Mouse (Mus musculus): Measurements from ENCODE around the gene Neil1.

Gene Neil1

DNA sequence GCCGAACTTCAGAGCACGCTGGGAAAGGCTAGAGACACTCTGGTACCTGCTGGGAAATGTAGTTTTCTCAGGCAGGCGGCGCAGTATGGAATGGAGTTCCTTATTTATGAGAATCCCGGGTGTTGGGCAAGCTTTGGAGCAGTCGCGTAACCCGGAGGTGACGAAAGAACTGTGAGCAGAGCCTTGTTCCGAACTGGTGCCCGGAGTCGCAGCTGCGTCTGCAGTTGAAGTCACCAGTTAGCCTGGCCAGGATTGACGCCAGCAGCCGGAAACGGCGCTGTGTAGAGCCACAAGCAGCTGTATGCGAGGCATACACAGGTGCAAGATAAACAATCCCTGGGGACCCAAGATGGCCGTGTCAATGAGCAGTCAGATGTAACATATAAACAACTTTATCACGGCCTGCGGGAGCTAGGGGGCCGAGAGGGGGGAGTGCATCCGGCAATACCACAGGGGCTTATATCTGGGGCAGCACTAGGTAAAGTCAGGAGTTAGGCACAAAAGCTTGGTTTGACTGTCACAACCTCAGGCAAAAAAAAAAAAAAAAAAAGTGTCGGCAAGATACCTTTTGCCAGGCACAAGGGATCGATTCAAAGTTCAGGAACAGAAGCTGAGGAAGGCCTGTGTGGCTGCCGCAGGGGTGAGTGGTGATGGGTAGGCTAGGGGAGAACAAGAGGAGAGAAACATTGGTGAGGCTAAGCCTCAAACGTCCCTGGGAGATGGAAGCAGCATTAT is at the start of gene Neil1:
Gene Neil1, minus strand, starts transcription at position 162 of the 735 bp plus-strand sequence.
- DNase-seq = peak; percentile 93

DNA sequence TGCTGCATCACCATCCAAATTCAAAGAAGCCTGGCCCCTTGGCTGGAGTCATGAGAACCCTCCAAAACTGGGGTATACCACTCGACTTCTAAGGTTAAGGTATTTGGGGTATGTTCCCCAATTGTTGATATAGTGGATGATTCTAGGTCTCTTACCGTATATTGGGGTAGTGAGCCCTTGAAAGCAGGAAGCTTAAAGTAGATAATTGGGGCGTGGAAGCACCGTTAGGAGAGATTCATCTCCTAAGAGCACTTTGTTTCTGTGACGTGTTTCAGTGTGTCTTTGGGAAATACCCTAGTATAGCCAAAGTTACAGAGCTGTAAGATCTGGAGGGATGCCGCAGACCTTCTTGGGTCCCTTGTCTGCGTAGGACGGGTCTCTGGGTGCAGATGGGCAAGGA is 49.3 kb upstream of the Neil1 start:
- DNase-seq = no peak

DNA sequence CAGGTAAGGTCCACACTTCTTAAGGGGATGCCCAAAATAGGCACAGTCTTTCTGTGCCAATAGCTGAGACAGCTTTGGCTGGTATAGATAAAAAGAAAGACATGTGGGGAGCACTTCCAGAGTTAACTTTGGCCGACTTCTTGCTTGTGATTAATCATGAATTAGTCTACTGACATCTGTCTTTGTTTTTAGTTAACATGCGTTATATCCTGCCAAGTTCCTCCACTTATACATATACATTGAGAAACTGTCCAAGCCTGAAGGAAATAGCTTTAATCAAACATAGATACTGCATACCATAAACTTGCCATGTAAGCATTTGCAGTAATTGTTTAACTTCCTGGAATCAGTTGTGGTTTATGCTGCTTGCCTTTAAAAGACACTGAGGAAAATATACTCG is 48.6 kb upstream of the Neil1 start:
- no peak for DNase-seq

DNA sequence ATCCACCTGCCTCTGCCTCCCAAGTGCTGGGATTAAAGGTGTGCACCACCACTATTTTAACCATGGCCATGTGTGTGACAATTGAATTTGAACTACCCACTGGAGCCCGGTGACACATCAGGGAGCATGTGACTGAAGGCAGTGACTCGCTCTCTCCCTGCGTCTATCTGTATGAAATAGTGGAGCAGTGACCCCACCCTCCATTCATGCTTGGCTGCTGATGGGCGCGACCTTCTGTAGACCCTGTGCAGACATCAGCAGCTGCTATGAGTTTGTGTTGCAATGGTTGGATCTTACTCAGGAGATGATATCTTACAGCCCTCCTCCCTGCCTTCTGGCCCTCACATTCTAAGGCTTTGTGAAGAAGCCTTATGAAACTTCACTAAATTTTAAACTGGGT is 20.3 kb upstream of the Neil1 start:
- DNase-seq = no peak

DNA sequence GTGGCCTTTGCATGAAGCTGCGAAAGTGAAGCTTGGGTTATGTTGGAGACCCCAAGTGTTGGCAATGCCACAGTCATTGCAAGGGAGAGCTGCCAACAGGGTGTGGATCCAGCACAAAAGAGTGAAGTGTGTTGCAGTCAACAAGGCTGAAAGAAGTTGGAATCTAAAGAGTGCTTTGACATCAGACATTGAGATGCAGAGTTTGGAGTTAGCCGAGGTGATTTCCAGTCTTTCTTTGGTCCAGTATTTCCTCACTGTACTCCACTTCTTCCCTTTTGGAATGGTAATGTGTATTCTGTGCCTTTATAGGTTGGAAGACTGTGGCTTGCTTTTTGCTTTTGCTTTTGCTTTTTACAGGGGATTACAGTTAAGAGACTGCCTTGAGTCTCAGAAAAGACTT is 18.1 kb upstream of the Neil1 start:
- no peak for DNase-seq

DNA sequence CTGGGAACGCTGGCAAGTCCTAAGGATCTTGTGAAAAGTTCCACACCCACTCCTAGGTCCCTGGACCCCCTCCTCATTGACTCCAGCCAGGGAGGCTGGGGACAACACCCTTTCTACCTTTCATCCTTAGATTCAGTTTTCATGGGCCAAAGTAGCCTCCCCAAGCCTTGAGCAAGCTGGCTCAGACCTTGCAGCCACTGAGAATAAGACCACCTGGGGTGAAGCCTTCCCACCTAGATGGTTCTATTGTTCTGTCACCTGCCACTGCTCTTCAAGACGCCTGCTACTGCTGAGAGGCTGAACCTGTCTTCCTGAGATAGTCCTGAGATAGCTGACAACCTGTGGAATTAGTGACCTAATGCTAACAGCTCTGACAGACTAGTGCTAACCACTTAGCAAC is 15.0 kb upstream of the Neil1 start:
- DNase-seq = no peak

DNA sequence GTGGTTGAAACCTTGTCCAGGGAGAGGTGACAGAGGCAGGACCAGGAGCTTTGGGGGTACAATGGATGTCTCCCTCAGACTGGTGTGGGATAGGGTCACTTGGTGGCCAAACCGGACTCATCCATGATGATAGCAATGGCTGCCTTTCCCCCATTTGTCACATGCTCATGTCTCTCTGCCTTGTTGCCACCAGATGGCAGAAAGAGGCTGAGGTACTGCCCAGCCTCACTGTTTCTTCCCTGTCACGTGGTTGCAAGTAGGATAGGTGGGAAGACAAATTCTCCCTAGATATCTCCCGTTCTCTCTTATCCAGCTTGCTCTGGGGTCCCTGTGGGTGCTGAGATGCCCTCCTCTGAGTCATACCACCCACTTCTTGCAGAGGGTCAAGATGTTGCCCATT is 14.4 kb upstream of the Neil1 start:
- DNase-seq = no peak

DNA sequence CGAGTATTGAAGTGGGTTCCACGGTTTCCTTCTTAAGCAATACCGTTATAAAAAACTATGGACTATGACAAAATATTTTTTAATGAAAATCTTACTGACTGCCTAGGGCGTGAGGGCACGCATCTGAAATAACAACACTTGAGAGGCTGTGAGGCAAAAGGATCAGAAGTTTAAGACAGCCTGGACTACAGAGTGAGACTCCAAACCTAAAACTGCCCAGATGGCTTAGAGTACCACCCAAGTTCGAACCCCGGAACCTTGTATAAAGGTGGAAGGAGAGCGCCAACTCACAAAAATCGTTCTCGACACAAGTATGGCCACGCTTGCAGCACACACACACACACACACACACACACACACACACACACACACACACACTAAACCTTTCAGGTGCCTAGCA is 10.4 kb upstream of the Neil1 start:
- no peak for DNase-seq

DNA sequence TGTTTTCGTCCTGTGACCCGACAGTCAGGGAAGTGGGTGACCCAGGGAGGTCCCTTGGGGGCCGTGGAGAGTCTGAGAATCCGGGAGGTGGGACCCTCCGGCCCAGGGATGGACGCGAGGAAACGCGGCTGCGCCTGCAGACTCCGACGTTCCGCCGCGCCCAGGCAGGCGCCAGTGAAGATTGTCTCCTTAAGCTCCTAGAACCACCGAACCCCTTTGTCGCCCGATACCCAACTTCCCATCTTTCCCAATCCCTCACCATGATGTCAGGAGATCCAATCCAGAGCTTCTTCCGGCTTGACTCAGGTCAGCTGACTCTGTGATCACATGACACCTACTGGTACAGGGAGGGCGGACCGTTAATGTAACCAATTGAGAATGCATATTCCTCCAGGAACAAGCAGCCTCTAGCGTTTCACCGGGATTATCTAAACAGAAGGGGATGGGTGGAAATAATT is 9.9 kb upstream of the Neil1 start, which contains the start of gene Commd4:
Gene Commd4, minus strand, starts transcription at position 319 of the 458 bp plus-strand sequence.
- DNase-seq = peak; percentile 92

DNA sequence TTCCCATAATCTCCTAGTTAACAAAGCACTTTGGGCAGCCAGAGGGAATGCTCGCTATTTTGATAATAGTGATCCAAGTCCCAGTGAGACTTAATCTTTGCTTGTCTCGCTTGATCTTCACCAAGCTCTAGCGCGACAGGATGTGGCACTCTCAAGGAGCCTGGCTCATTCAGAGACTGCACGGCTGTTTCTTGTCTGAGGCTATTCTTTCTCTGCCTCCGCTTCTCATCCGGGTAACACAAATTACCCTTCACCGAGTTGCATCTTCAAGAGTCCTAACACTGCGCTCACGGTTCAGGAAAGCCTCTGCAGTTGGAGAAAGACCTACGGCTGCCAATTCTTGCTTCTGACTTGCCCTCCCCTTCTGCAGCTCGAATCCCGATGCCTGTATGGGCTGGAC is 9.4 kb upstream of the Neil1 start:
- DNase-seq = no peak

DNA sequence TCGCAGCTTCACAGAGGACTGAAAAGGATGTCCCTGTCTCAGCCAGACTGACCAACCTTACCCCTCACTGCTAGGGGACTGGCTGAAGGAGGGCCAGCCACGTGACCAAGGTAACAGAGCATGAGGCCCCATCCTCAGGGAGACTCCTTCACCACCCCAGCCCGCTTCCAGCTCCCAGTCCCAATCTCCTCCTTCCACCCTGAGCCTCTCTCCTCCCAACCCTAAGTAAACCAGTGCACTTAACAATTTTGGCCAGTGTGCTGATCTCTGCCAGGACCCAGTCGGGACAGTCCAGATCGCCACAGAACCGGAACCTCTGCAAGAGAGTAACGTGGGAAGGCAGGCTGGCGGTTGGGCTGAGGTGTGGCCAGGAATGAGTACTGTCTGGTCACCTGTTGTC is 8.7 kb upstream of the Neil1 start:
- no peak for DNase-seq

DNA sequence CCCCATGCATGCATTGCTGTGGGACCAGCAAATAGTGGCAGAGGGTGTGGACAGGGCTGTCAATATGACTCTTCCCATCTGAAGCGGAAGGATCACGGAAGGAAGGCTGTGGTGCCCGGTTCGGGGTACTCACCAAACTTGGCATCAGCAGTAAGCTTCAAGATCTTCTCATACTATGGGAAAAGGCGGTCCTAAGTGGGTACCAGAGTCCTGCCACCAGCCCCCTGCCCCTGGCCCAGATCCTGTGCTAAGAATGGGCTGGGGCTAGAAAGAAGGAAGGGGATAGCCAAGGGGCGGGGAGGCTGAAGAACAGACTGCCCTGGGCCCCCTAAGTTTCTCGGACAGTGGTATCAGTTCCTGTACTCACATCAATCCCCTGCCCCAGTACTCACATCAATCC is 8.3 kb upstream of the Neil1 start:
- DNase-seq = no peak

DNA sequence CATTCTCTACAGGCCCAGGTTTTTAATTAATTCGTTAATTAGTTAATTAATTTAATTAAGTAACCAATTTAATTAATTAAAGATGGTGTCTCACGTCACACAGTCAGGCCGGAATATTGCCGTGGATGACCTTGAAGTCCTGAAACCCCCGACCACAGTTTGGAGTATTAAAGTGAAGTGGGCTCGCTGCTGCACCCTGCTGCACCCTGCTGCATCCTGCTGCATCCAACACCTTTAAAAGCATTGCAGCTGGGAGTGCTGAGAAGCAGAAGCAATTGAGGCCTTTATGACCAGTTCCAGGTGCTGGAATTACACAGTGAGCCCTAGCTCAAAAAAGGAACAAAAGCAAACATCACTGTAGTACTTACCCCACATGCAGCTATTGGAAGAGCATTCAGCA is 4.2 kb upstream of the Neil1 start:
- DNase-seq = no peak

DNA sequence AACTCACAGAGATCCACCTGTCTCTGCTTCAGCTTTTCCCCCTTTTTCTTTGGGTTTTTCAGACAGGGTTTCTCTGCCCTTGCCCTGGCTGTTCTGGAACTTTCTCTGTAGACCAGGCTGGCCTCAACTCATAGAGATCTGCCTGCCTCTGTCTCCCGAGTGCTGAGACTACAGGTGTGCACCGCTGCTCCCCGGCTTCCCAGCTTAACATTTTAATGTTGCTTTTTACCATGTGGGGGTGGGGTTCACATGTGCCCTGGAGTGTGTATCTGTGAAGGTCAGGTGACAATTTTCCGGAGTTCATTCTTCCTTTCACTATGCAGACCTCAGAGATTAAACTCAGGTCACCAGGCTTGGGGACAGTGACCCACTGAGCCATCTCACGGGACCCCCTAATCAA is 2.1 kb upstream of the Neil1 start:
- DNase-seq = no peak

DNA sequence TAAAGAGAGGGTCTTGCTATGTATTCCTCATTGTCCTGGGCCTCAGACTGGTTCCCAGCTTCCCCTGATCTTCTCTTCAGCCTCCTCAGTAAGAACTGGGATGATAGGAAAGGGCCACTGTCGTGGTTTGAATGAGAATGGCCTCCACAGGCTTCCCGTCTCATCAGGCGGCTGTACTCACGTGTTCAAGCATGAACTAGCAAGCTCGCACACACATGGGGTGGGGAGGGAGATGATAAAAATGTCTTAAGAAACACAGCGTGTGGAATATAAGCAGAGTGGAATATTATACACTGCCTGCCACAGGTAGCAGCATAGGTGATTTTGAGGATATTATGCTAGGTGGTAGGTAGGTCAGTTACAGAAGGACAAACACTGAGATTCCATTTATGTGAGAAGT is 916 bp upstream of the Neil1 start:
- no peak for DNase-seq

DNA sequence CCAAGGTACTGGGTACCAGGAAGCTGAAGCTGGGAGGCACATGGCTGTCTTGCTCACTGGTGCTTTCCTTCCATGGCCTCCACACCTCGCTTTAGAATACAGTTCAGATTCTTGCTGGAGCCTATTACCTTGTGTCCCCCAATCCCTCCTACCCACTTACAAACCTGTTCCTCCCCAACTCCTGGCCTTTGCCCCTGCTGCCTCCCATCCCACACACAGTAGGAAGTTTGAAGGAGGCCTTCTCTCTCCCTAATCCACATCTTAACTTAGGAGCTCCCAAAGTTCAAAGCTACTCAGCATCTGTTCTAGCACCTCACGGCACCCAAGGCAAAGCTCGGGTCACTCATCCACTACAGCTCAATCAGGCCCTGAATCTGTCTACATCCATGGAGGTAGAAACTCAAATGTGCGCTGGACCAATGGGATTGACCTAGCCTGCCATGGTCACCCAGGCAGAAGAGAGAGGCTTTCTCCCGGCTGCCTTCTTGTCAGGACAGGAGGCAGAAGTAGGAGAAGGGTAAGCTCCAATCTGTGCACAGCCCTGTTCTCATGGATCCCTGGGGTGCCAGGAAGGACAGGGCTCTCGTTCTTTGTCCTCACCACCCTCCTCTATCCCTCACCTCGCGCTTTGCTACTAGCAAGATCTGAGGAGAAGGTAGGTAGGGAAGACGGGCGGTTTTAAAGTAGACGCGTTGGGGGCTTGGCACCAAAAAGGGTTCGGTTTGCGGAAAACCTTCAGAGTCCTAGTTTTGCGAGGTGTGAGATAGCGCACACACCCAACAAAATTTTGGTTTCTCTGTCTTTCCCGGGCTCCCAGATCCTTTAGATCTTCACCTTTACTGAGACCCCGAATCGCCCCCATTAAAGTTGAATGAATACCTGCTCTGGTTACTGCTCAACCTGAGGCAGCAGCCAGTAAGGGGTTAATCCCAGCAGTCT is 631 bp downstream of the Neil1 start:
- DNase-seq = peak; percentile 27

DNA sequence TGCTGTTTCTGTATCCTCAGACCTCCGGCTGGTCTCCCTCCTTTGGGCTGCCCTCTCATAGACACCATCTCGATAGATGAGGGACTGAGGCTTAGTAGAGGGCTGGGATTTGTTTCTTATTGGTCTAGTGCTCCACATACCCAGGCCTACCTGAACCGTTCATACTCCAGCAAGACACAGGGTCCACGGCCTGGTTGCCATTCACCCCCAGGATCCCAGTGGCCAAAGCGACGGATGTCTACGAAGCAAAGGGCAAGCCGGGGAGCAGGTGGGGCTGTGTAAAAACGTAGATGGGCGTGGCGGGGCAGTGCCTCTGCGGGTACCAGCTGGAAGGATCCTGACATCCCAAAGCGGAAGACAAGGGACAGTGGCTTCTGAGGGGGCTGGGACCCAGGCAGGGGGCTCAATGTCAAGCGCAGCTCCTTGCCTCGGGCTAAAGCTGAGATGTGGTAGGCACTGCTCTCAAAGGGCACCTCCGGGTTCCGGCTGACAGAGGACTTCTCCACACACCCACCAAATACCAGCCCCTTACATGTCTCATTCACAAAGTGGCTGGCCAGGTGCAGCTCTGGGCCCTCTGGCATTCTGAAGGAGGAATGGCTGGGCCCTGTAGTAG is 1.5 kb downstream of the Neil1 start:
- no peak for DNase-seq

DNA sequence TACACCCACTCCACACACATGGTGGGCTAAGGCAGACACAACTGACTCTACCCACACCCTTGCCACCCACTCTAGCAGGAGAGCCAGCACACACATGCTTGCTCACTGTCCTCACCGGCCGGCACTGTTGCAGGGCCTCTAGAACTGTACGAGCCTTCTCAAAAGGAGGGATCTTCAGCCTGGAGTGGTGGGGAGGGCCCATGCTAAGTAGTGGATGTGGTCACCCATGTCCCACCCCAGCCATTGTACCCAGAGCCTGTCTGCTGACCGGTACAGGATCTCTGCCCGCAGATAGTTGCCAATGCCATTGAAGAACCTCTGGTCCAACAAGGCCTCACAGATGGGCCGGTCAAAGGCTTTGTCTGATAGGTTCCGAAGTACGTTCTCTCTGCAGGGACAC is 3.3 kb downstream of the Neil1 start:
- DNase-seq = no peak

DNA sequence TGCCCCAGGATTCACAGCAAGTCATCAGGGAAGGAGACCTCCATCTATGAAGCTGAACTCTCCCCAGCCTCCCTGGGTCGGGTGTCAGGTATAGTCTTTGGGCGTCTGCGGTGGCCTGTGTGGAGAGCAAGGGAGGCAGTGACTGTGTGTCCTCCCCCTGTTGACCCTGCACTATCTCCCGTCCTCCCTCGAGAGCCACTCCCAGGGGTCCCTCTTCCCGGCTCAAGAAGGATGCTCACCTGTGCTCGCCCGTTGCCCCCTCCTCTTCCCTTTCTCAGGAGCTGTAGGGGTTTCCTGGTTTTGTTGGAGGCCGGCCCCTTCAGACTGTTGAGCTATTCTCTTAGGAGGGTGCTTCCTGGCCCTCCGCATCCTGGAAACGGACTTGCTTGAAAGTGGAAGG is 4.9 kb downstream of the Neil1 start:
- DNase-seq = no peak

DNA sequence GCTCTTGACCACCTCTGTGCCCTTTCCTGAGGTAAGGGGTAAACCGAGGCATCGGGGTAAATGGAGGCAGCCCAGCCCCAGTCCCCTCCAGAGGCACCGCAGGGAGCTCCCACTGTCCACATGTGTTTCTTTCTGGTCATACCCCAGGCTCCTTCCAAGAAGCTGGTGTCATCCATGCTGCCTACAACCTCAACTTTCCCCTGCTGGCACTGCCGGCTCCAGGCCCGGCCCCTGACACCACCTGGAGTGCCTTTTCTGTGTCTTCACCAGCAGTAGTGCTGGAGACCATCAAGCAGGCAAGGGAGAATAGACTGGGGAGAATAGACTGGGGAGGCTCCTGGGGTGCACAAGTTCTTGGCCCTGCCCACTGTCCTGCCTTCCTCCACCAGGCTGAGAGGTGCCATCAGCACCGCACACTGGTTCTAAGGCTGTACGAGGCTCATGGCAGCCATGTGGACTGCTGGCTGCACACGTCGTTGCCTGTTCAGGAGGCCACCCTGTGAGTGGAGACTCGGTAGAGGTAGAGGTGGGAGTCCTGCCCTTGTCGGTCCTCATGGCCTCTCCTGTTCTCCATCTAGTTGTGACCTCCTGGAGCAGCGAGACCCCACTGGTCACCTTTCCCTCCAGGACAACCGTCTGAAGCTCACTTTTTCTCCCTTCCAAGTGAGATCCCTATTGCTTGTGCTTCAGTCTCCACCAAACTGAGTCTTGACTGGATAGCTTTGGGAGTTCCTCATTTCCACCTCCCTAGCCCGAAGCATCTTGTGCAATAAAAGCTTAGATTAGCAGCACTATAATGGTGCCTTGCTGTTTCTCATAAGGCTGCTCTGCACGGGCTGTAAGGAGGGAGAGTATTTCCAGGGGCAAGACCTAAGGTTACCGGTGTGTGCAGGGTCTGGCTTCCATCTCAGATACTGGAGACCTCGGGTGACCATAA is 6.4 kb downstream of the Neil1 start:
- no peak for DNase-seq

DNA sequence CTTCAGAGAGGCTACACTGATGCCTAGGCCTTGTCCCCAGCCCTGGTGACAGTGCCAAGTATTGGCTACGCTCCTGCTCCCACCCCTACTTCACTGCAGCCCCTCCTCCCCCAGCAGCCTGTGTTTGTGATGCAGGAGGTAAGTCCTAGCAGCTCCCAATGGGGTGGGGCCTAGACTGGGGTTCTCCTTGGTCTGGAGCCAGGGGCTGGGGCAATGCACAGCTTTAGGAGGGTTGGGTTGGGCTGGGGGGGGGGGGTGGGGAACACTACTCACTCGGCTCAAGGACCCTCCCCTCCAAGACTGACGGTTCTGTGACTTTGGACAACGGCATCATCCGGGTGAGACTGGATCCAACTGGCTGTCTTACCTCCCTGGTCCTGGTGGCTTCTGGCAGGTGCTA is 8.5 kb downstream of the Neil1 start:
- DNase-seq = no peak

DNA sequence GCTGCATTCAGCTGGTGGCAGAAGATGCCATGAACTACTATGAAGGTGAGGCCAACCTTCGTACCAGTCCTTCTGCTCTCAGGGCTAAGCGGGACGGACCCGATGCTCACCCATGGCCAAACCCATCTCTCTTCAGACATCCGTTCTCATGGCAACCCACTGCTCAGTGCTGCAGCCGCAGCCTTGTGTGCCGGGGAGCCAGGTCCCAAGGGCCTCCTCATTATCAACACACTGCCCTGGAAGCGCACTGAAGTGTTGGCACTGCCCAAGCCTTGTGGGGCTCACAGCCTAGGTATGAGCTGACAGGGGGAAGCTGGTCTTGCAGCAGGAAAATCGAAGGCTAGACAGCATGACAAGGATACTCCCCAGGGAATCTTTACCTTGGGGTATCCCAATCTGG is 9.0 kb downstream of the Neil1 start:
- no peak for DNase-seq

DNA sequence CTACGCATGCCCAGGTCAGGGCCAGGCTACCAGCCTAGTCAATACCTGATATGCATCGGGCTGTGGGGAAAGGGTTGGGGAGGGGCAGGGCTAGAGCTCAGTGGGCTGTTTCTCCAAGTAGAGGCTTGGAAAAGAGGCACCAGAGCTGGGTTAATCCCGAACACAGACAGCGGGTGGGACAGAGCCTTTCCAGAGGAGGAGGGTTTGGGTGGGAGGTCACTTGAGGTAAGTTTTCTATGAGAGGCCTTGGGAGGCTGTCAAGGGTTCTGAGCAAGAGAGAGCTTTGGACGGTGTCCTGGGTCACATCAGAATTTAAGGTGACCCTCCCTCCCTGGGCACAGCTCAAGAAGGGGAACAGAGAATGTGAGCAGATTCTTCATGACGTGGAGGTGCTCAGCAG is 9.6 kb downstream of the Neil1 start:
- no peak for DNase-seq
